Mouse (Mus musculus) heart, adult 18-20 months (tissue): ENCODE results near the gene Skiv2l. TPM values are rescaled to one million over a fixed set of nuclear protein-coding genes. Genes with fewer than 3 reads are reported as not detected.
"Not testable (repeated sequence)": the region's sequence is repeated elsewhere in the genome, so short reads cannot be mapped to it uniquely, and the experiment has no call there.

ENCODE experiments used
- DNase-seq, 2 experiments: peaks; one replicate each; pipeline ENCODE4 v3.0.0; 2021 to 2022; ENCODE audit warnings: mixed read lengths in 1 of 2
- total RNA-seq, 2 experiments: library from RNA; stranded (reverse); gene quantifications; 2 replicates each; pipeline ENCODE4 v1.2.3; 2021

Skiv2l gene
- total RNA-seq, 2 experiments from 2014 or later: 20.5 to 21.0 TPM

GRCm38 (mm10) chr17:34814818-34815370, 35.1 kb downstream of the Skiv2l start:
- DNase-seq: no peak

DNA sequence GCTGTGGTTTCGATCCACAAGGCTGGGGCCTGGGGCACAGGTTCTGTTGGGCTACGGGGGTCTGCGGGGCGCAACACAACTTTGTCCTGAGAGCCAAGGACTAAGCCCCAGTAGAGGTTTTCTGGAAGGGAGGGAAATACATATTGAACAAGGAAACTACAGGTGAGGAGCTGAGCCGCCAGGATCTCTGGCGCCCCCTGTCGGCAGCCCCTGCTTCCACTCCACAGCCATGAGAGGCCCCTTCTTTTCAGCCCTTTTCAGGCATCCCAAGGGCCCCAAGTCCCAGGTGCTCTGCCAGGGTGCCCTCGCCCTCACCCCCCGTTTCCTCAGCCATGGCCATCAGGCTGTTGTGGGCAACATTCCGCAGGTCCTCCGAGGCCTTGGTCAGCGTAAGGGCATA, 36.3 kb downstream of the Skiv2l start:
- DNase-seq: peak; percentile 11 to 52

- DNase-seq: no peak
These were observed 38.7 kb downstream of the Skiv2l start for GRCm38 (mm10) chr17:34811275-34811674.

GRCm38 (mm10) chr17:34810811-34811210, 39.2 kb downstream of the Skiv2l start:
- not testable (repeated sequence) for DNase-seq

GRCm38 (mm10) chr17:34810411-34810810, 39.6 kb downstream of the Skiv2l start:
- not testable (repeated sequence) for DNase-seq

- DNase-seq: no peak
These were observed 41.3 kb downstream of the Skiv2l start for GRCm38 (mm10) chr17:34808599-34809205.

- no peak for DNase-seq
These were observed 42.8 kb downstream of the Skiv2l start for GRCm38 (mm10) chr17:34807176-34807575.

- DNase-seq: no peak
These were observed 45.0 kb downstream of the Skiv2l start for GRCm38 (mm10) chr17:34804871-34805562.

- not testable (repeated sequence) for DNase-seq
These were observed 45.7 kb downstream of the Skiv2l start, which contains the start of gene Cyp21a1 for GRCm38 (mm10) chr17:34804301-34804700. Gene Cyp21a1, minus strand, starts transcription at chr17:34804561.

DNA sequence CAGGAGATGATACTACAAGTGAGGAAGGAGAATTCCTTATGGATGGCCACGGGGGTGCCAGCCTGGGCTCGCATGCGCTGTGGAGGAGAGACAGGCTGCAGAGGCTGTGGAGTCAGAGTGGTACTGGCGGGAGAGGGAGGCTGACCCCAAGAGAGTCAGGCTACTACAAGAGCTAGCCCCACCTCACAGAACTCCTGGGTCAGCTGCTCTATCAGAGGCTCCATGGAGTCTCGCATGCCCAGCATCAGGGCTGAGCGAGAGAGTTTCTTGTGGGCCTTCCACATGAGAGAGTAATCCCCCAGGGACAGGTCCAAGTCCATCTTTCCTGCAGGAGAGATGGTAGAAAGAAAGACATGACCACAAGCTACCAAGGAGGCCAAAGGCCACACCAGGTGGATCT, 46.6 kb downstream of the Skiv2l start:
- DNase-seq: not testable (repeated sequence)

DNA sequence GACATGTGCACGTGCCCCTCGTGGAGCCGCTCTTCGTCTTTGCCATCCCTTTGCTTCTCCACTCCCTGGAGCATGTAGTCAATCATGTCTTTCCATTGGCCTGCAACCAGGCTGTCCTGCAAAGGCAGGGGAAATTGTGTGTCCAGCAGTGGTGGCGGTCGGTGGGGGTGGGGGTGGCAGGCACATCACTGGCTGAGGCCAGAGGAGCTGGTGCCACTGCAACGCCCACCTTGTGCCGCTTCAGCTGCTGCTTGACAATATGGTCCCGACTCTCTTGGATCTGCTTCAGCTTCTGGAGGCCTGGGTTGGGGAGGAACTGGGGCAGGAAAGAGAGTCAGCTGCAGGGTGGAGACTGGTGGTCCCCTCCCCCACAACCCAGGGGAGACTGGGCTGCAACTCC, 47.3 kb downstream of the Skiv2l start:
- not testable (repeated sequence) for DNase-seq

DNA sequence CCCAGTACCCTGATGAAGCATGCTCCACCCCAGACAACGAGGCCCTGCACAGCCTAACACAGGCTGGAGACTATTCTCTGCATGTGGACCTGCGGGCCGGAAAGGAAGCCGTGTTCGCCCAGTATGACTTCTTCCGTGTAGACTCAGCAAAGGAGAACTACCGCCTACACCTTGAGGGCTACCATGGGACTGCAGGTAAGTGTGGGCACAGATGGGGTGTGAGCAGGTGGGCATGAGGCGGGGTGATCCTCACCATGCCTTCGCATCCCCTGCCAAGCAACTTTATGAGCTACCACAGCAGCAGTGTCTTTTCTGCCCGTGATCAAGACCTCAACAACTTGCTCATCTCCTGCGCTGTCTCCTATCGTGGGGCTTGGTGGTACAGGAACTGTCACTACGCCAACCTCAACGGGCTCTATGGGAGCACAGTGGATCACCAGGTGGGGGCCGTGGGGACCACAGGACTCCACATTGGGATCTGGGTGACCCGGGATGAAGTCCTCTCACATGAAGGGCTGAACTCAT, 49.2 kb downstream of the Skiv2l start:
- DNase-seq: not testable (repeated sequence)

DNA sequence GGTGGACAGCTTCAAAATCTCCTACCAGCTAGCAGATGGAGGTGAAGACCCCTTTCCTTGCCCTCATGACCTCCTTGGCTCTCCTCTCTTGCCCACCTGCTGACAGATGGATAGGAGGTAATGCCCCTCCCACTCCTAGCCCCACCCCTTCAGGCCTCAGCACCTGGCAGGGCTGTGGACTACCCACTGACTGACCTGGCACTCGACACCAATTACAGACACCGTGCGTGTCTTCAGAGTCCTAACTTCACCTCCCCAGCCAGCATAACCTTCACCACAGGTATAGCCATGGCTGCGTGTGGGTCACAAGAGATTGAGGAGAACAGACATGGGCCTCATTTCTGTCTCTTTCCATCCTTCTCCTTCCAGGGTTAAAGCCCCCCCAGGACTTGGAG, 50.5 kb downstream of the Skiv2l start:
- DNase-seq: no peak

GRCm38 (mm10) chr17:34798866-34799530, 51.0 kb downstream of the Skiv2l start:
- DNase-seq: no peak

DNA sequence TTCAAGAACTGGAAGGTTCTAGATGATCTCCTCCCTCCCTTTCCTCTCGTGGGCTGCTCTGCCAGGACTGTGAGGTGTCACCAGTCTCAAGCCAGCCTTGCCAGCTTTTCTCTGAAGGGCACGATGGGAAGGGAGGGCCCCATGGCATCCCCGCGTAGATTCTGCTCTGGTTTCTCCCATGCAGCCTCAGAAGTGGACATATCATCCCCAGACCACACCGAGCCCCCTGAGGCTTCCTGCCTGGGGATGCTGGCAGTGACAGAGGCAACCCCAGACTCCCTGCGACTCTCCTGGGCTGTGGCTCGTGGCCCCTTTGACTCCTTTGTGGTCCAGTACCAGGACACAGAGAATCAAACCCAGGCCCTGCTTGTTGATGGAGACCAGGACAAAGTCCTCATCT, 51.9 kb downstream of the Skiv2l start:
- DNase-seq: not testable (repeated sequence)

DNA sequence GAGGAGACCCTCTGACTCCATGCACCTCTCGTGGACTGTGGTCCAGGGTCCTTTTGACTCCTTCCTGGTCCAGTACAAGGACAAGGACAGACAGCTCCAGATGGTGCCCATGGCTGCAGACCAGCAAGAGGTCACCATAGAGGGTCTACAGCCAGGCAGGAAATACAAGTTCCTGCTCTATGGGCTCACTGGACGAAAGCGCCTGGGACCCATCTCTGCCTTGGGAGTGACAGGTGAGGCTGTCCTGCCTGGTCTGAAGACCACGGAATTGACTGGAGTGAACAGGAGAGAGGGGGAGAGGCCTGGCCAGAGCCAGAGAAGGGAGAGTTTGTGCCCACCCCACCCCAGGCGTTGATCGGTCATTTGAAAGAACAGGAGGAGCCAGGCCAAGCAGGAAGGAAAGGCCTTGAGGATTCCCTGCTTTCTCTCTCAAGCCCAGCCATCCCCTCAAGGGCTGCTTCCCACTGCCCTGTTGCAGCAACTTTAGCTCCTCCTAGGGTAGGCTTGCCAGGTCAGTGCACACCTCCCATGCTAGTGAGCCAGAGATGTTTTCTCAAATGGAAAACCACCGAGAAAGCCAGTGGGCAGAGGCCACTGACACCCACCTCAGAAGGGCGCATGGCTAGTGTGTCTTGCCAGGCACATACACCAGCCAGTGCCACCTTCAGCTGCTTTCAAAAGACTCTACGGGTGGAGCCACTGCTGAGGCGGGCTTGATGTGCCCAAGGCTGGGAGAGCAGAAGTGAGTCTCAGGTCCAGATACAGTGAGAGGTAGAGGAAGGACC, 52.6 kb downstream of the Skiv2l start:
- DNase-seq: not testable (repeated sequence)

DNA sequence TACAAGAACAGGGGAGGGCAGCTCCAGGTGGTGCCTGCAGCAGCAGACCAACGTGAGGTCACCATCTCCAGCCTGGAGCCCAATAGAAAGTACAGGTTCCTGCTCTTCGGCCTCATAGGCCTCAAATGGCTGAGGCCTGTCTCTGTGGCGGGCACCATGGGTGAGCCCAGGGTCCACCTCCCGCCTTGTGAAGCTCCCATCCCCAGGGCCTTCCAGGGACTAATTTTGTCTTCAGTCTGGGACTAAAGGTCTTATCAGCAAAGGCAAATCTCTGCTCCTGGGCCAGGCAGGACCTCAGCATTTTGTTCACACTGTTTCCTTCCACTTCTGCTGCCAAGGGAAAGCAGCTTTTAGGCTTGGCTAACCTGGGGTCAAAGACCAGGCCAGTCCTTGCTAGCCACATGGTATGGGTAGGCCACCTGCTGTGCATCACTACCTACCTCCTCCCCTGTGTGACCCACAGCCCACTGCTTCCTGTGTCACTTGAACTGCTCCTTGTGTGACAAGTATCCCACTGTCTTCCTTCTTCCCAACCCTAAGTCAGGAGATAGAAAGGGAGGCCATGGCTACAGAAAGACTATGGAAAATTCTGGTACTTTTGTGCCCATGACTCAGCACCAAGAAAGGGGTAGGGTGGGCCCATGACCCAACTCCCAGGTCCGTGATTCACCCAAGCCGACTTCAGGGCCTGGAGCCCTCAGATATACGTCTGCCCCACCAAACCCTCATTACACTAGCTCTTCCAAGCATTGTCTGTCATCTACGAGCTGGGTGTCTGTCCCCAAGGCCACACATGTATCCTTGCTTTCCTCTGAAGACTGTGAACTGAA, 53.5 kb downstream of the Skiv2l start:
- DNase-seq: no peak

DNA sequence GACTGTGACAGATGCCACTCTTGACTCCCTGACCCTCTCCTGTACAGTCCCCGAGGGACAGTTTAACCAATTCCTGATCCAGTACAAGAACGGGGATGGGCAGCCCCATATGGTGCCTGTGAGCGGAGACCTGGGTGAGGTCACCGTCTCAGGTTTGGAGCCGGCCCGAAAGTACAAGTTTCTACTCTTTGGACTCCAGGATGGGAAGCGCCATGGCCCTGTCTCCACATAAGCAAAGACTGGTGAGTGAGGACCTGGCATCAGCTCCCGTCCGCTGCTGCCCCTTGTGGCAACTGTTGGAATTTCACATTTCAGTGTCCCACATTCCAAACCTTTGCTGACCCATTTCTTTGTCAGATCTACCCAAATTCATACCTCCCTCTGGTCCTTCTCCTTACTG, 54.4 kb downstream of the Skiv2l start:
- DNase-seq: peak; percentile 23 to 73

DNA sequence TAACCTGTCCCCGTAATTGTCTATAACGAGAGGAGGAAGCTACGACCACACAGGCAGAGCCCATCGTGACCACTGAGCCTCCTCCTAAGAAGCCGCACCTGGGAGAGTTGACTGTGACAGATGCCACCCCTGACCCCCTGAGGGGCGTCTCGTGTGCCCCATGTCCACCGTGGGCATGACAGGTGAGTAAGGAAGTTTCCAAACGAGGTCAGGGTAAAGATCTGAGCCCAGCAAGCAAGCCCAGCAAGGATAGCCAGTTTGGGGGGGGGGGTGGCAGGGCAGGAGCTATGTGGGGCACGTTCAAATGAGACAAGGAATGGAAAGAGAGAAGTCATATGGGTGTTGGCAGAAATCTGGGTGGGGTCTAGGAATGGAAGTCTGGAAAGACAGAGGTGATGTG, 55.0 kb downstream of the Skiv2l start:
- DNase-seq: no peak
